Mouse (Mus musculus): ENCODE results near the gene Pla2g15. TPM values are rescaled to one million over a fixed set of nuclear protein-coding genes. Genes with fewer than 3 reads are reported as not detected.

Gene Pla2g15
- polyA plus RNA-seq (2017; shearing (Covaris generic)), result 1 to 10 TPM; 4.8 to 7.7 TPM

- ATAC-seq, result peak; percentile 99
Observed at GRCm38 (mm10) chr8:106149801-106150652, at the start of gene Pla2g15. TSS of gene Pla2g15 (plus strand) at chr8:106150399.

- ATAC-seq, result no peak
Observed at GRCm38 (mm10) chr8:106102321-106102720, 47.9 kb upstream of the Pla2g15 start.

GRCm38 (mm10) chr8:106103888-106104287 is 46.3 kb upstream of the Pla2g15 start:
- ATAC-seq, result no peak

- no peak for ATAC-seq
Observed at GRCm38 (mm10) chr8:106106193-106106592, 44.0 kb upstream of the Pla2g15 start.

- ATAC-seq, result no peak
Observed at GRCm38 (mm10) chr8:106108080-106108479, 42.1 kb upstream of the Pla2g15 start.

GRCm38 (mm10) chr8:106108729-106109128 is 41.5 kb upstream of the Pla2g15 start:
- no peak for ATAC-seq

GRCm38 (mm10) chr8:106112041-106112440 is 38.2 kb upstream of the Pla2g15 start:
- ATAC-seq, result no peak

GRCm38 (mm10) chr8:106112514-106112913 is 37.7 kb upstream of the Pla2g15 start:
- no peak for ATAC-seq

GRCm38 (mm10) chr8:106115897-106116296 is 34.3 kb upstream of the Pla2g15 start:
- no peak for ATAC-seq

- ATAC-seq, result no peak
Observed at GRCm38 (mm10) chr8:106123443-106123842, 26.8 kb upstream of the Pla2g15 start.

- ATAC-seq, result no peak
Observed at GRCm38 (mm10) chr8:106126055-106126454, 24.1 kb upstream of the Pla2g15 start.

GRCm38 (mm10) chr8:106127054-106127453 is 23.1 kb upstream of the Pla2g15 start:
- ATAC-seq, result no peak

- ATAC-seq, result no peak
Observed at GRCm38 (mm10) chr8:106127882-106128410, 22.3 kb upstream of the Pla2g15 start.

- ATAC-seq, result no peak
Observed at GRCm38 (mm10) chr8:106129232-106129930, 20.8 kb upstream of the Pla2g15 start.

GRCm38 (mm10) chr8:106129997-106130396 is 20.2 kb upstream of the Pla2g15 start:
- ATAC-seq, result no peak

GRCm38 (mm10) chr8:106130505-106130904 is 19.7 kb upstream of the Pla2g15 start:
- ATAC-seq, result no peak

- no peak for ATAC-seq
Observed at GRCm38 (mm10) chr8:106131021-106131420, 19.2 kb upstream of the Pla2g15 start.

- no peak for ATAC-seq
Observed at GRCm38 (mm10) chr8:106131488-106132222, 18.5 kb upstream of the Pla2g15 start.

GRCm38 (mm10) chr8:106132356-106132755 is 17.8 kb upstream of the Pla2g15 start:
- ATAC-seq, result no peak

- ATAC-seq, result peak; percentile 36
Observed at GRCm38 (mm10) chr8:106133526-106133925, 16.7 kb upstream of the Pla2g15 start.

GRCm38 (mm10) chr8:106133946-106134345 is 16.3 kb upstream of the Pla2g15 start:
- ATAC-seq, result no peak

- no peak for ATAC-seq
Observed at GRCm38 (mm10) chr8:106134751-106135571, 15.2 kb upstream of the Pla2g15 start.
